Mouse (Mus musculus): ENCODE measurements around the gene Tex26.

The Tex26 gene

DNA sequence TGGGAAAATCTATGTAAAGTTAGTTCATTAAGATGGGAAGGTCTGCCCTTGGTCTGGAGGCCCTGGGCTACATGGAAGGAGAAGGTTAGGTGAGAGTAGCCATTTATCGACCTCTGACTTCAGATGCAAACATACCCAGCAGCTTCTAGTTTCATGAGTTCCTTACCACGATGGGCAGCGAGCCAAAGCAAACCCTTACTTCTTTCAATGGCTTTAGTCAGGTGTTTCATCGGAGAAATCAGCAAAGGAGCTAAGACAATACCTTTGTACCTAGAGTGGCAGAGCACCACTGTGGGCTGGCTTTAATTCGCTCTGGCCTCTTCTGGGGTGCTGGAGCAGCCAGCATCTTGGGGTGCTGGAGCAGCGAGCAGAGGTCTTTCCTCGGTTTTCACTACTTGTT is 5.8 kb upstream of the Tex26 start:
- DNase-seq (ENCODE audit: extremely low read depth, low read depth, low spot score) = no peak

GRCm38 (mm10) chr5:149434141-149434690 is 5.2 kb upstream of the Tex26 start:
- DNase-seq (ENCODE audit: extremely low read depth, low read depth, low spot score) = no peak

- DNase-seq (ENCODE audit: extremely low read depth, low read depth, low spot score) = no peak
Measured at GRCm38 (mm10) chr5:149436541-149436940, 2.9 kb upstream of the Tex26 start.

GRCm38 (mm10) chr5:149437150-149437549 is 2.3 kb upstream of the Tex26 start:
- no peak for DNase-seq (ENCODE audit: extremely low read depth, low read depth, low spot score)

DNA sequence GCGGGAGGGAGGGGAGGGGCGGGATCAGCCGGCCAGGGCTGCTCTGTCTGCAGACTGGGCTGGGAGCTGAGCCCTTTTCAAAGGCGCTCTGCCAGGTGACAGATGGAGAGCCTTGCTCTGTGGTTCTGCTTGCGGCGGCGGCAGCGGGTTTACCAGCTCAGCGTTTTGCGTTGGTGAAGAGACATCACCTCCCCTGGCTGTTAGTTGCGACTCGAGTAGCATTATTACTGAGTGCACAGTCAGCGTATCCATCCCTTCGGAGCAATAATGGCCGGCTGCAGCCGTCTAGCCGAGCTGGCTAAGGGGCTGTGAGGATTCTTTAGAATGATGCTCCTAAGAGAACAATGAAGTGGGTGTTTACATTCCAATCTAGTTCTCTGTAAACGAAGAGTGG is 717 bp downstream of the Tex26 start:
- no peak for DNase-seq (ENCODE audit: extremely low read depth, low read depth, low spot score)

- DNase-seq (ENCODE audit: extremely low read depth, low read depth, low spot score) = no peak
Measured at GRCm38 (mm10) chr5:149441646-149442276, 2.3 kb downstream of the Tex26 start.

GRCm38 (mm10) chr5:149442277-149442660 is 2.8 kb downstream of the Tex26 start:
- DNase-seq (ENCODE audit: extremely low read depth, low read depth, low spot score) = no peak

- no peak for DNase-seq (ENCODE audit: extremely low read depth, low read depth, low spot score)
Measured at GRCm38 (mm10) chr5:149444451-149444850, 5.0 kb downstream of the Tex26 start.

DNA sequence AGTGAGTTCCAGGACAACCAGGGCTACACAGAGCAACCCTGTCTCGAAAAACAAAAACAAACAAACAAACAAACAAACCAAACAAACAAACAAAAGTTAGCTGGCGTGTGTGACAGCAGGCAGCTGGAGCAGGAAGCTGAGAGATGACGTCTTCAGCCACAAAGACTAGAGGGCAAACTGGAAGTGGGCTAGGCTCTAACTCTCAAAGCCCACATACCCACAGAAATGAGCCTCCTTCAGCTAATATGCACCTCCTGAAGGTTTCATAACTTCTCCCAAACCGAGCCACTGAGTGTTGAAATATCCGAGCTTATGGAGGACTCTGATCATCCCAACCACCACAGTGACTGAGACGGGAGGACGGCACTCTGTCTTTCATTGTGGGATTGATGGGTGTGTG is 7.0 kb downstream of the Tex26 start:
- no peak for DNase-seq (ENCODE audit: extremely low read depth, low read depth, low spot score)

GRCm38 (mm10) chr5:149447733-149448132 is 8.3 kb downstream of the Tex26 start:
- no peak for DNase-seq (ENCODE audit: extremely low read depth, low read depth, low spot score)

- no peak for DNase-seq (ENCODE audit: extremely low read depth, low read depth, low spot score)
Measured at GRCm38 (mm10) chr5:149449406-149449805, 9.9 kb downstream of the Tex26 start.

DNA sequence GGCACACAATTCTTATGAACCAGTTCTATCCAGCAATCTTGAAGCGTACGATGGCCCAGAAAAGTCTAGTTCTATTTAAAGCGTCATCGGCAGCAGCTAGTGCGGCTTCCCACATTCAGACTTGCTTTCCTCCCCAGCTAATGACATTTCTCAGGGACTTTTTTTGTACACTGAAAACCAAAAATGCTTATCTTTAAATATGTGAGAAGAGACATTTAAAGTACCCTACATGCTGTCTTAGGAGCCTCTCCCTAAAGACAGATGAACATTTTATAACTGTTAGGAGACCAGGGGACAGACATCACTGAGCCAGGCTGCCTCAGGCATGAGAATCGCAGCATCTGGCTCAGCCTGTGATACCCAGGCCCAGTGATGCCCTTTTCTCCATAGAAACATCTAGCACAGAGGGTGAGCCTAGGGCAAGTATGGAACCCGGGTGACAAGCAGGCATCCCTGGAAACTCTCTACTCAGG is 11.8 kb downstream of the Tex26 start:
- no peak for DNase-seq (ENCODE audit: extremely low read depth, low read depth, low spot score)

- DNase-seq (ENCODE audit: extremely low read depth, low read depth, low spot score) = no peak
Measured at GRCm38 (mm10) chr5:149454281-149454680, 14.8 kb downstream of the Tex26 start.

- no peak for DNase-seq (ENCODE audit: extremely low read depth, low read depth, low spot score)
Measured at GRCm38 (mm10) chr5:149456544-149456943, 17.1 kb downstream of the Tex26 start.

GRCm38 (mm10) chr5:149462071-149462470 is 22.6 kb downstream of the Tex26 start:
- DNase-seq (ENCODE audit: extremely low read depth, low read depth, low spot score) = no peak

GRCm38 (mm10) chr5:149465305-149465704 is 25.8 kb downstream of the Tex26 start:
- DNase-seq (ENCODE audit: extremely low read depth, low read depth, low spot score) = no peak

- DNase-seq (ENCODE audit: extremely low read depth, low read depth, low spot score) = no peak
Measured at GRCm38 (mm10) chr5:149474142-149474541, 34.7 kb downstream of the Tex26 start.

DNA sequence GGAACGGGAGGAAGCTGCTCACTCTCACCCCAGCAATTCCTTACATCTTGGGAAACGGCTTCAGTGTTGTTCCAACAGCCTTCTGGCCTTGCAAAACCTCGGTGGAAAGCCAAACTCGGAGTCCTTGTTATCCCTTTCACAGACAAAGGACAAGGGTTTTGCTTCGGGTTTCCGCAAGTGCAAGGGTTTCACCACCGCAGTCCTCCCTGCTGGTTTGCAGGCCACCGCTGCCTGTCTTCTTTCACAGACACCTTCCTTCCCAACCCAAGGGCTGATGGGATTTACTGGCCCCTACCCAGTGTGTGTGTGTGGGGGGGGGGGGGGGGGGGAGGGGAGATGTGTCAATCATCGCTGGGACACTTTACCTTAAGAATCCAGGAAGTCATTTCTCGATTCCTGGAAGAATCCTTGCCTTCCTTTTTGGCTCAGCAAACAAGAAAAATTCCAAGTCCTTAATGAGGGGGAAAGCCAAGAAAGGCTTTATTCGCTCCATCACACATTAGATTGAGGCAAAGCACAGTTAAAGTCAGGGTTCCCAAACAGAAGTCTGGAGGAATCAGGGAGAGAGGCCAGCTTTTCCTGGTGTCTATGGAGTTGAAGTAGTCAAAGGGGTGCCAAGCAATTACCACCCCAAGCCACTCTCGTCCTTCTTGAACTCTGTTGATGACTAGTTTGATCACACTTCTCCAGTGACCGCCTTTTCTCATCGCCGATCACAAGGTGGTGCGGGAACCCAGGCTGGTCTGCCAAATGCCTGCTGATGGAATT is 35.4 kb downstream of the Tex26 start:
- no peak for DNase-seq (ENCODE audit: extremely low read depth, low read depth, low spot score)

DNA sequence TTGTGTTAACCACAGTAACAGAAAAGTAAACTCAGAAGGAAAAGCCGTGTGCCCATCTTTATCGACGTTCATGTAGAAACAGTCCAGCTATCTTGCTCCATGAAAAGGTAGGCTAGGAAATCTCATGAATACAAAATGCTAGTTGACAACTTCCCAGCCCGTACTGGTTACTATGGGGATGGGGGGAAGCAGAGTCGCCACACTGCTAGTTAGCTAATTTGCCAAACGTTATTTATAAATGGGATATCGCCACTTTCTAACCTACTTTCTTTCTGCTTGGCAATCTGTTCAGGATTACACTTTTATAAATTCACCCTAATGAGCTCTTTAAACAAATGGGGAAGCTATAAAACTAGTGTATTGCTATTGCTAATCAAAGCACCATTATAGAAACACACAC is 42.5 kb downstream of the Tex26 start:
- DNase-seq (ENCODE audit: extremely low read depth, low read depth, low spot score) = no peak

DNA sequence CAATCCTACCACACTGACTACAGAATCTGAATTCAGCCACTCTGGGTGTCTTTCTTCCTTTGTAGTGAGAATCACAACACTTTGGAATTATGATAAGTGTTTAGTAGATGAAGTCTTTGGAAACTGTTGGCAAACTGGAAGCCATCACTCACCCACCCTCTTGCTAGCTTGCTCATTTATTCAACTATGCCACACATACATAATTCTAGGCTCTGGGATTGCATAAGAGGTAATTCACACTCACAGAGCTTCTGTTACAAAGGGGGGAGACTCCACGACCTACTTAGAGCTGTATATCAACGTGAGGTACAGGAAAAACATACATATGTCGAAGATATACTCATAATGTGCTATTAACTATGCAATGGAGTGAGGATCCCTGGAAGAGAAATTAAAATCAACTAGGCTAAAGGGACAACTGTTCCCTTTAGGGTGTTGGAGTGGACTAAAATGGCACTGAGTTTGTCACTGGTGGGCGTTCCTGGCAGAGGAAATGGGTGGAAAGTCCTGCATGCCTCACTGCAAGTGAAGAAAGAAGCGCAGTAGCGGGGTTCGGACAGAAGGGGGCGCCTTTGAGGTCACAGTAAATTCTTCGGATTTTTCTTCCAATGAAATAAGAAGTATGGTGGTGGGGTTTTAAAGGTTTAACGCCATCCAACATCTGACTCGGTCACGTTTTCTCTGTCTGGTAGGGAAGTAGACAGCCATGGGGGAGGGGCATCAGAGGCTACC is 44.0 kb downstream of the Tex26 start:
- no peak for DNase-seq (ENCODE audit: extremely low read depth, low read depth, low spot score)

GRCm38 (mm10) chr5:149484270-149484669 is 44.8 kb downstream of the Tex26 start:
- DNase-seq (ENCODE audit: extremely low read depth, low read depth, low spot score) = no peak

DNA sequence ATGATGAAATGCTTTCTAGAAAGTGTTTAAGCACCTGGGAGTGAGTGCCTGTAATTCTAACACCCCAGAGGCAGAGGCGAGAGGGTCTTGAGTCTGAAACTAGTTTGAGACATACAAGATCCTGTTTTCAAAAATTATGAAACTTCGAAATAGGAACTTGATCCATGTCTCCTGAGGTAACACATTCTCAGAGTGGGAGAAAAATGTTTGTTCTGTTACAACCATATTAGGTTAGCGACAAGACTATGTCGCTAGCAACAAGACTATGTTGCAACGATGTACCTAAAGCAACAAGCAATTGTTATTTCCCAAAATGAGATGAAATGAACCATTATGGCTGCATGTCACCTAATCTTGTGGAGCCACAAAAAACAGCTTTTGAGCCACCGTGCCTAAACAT is 46.0 kb downstream of the Tex26 start:
- DNase-seq (ENCODE audit: extremely low read depth, low read depth, low spot score) = no peak

Data from fat pad, adult 2 months (tissue).